Mouse (Mus musculus) cerebellum, adult (tissue): ENCODE measurements around the gene Vip.

Experiments used
- ATAC-seq: cut with Nextera tagmentation; 2 replicates; pipeline ENCODE4 v1.9.2; 2017; ENCODE audit warnings: mild to moderate bottlenecking, moderate library complexity, mixed read lengths; ENCODE audit not compliant: insufficient number of reproducible peaks, low FRiP score, low TSS enrichment

Gene Vip

GRCm38 (mm10) chr10:5639112-5639511, at the start of gene Vip:
Gene Vip, plus strand, starts transcription at chr10:5639218.
- no peak for ATAC-seq

- no peak for ATAC-seq
Observed at GRCm38 (mm10) chr10:5591061-5591460, 48.0 kb upstream of the Vip start.

GRCm38 (mm10) chr10:5591996-5592395, 47.0 kb upstream of the Vip start:
- no peak for ATAC-seq

DNA sequence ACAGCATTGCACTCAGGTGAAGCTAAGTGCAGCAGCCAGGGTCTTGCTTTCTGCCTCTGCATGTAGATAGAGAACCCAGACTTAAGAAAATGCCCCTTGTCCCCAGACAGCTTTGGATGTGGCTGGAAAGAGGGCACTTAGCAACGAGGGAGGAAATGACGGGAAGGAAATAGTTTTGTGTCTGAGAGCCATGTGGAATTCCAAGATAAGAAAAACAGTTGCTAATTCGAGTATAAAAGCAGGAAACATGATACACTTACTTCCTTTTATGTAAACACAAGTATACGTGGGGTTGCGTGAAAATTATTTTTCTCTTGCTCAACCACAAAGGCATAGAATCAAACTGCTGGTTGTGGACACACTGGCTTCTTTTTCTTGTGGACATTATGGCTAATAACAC, 45.6 kb upstream of the Vip start, which contains the start of gene Myct1:
Gene Myct1 (plus strand): TSS at position 312 of the 400 bp plus-strand sequence.
- no peak for ATAC-seq

DNA sequence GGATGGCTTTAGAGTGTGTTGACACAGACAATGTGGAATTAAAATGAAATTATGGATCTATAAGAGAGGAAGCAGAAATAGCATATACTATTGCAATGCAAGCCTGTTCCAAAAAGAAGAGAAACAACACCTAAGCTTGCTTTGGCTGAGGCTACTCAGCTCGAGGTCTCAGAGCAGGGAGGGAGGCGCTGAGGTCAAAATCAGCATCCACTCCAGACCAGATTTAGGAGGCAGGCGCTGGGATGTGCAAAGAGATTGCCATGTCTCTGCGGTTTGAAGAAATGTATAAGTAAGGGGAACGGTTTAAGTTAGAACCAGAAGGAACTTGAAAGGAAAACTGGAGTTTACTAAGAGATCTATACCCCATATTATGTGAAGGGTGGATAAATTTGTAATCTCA, 44.6 kb upstream of the Vip start:
- ATAC-seq: no peak

- ATAC-seq: no peak
Observed at GRCm38 (mm10) chr10:5596559-5596958, 42.5 kb upstream of the Vip start.

GRCm38 (mm10) chr10:5600123-5600522, 38.9 kb upstream of the Vip start:
- ATAC-seq: peak; percentile 68; the same call in 1 of the 2 replicates

DNA sequence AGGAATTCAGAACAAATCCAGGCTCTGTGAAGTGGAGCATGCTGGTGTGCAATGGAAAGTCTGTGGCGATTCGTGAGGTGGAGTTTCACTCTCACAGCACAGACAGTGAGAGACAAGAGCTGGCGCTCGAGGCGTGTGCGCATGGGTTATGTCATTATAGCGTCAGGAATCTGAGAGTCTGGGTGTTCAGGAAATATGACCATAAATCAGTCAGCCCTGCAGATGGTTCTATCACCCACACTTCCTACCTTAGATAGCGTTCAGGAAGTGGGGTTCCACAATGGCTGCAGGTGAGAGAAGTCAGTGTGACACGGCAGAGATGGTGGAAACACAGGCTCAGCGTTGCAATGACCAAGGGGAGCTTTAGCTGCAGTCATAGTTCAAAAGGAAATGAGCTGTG, 35.5 kb upstream of the Vip start:
- ATAC-seq: no peak

GRCm38 (mm10) chr10:5604371-5604770, 34.6 kb upstream of the Vip start:
- no peak for ATAC-seq

DNA sequence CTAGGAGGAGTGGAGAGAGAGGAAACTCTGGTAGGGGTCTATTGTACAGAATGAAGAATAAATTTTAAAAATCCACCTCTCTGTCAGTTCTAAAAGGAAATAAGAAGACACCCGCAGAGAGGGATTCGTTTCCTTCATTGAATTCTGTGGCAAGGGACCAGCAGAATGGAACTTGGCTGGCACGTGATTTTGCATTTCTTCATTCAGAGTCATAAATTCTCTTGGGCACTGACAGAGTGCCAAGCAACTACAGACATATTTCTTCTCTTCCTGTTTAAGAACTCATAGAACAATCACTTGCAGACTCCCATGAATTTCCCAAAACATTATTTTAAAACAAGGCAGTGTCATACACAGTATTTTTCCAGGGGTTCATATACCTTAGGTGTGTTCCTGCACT, 30.1 kb upstream of the Vip start:
- ATAC-seq: no peak

DNA sequence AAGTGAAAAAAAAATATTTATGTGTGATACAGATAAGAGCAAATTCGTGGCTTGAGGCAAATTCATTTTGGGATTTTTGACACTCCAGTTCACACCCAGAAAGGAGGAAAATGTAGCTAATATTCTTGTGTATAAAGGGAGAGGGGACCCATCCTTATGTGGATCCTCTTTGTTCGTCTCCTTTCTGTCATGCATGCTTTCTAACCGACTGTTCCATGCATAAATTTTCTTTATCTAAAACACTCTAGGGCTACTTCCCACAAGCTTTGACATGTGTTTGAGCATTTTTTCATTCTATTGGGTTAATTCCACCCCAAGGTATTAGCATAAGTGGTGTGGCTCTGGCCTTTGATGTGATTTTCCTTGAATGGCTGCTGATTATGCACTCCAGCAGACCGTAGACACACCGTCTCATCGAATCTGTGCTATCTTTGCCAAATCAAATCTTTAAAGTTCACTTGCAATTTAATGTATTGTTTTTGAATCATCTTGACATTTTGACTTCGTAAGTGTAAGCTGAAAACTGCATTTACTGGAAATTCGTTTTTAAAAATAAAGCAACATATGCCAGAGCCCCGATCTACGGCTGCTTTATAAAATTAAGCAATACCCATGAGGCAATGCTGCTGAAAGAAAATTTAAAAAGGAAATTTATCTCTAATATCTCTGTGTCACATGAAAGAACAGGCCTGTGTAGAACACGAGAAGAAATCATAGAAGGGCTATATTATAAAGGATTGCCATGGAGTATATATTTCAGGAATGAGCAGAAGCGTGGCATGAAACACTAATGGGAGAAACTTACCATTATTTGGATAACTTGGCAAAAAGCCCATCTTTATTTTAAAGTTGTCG, 23.6 kb upstream of the Vip start:
- no peak for ATAC-seq

- ATAC-seq: no peak
Observed at GRCm38 (mm10) chr10:5626268-5626667, 12.8 kb upstream of the Vip start.

DNA sequence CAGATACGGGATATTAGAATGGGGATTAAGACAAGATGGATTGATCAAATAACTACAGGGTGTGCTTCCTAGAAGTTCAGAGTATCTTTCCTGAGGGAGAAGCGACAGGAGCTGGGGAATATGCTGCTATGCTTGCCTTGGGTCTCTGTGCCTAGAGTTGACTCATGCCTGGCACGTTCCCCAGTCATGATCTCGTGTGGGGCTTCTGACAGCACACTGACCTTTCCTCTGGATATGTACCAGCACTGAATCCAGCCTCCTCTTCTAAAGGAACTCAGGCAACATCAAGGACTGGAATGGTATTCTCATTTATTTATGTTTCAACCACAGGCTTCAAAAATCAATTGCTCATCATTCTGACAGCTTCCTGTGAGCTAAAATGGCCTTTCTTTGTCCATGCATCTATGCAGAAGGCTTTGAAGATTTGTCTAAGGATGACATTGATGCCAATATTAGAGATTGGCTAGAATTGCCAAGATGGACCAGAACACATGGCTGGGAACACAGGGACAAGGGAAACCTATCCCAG, 5.3 kb upstream of the Vip start:
- ATAC-seq: no peak; the same call in 1 of the 2 replicates

DNA sequence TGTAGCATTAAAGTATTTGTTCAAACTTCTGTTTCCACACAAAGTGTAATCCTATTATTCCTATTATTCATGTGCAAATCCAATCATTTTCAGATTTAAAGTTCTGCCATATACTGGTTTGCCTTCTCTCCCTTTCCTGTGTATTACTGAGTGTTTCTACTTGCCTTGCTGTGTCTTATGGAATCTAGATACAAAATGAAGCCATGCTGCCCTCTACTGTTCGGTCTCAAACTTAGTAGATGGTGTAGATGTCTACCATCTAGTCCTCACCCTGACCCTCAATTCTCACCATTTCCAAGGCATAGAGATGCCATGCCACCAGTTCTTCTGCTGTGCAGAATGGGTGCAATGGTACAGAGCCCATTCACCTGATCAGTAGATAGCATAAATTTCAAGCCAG, 4.7 kb upstream of the Vip start:
- ATAC-seq: peak; percentile 84; the same call in 1 of the 2 replicates

GRCm38 (mm10) chr10:5637322-5637721, 1.7 kb upstream of the Vip start:
- no peak for ATAC-seq

DNA sequence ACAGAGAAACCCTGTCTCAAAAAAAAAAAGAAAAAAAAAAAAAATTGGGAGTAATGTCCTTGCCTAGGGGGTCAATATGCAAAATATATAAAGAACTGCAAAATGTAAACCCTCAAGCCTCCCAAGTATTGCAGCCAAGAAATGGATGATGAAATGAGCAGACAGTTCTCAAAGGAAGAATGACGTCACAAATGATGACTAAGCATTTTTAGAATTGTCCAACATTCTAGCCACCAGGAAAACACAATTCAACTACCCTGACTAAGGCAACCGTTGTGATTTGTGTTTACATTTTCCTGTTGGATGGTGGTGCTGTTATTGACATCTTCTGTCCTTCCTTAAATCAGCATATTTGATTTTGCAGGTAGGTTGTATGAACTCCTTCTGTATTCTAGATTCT, 42.3 kb downstream of the Vip start:
- no peak for ATAC-seq

GRCm38 (mm10) chr10:5685608-5686007, 46.6 kb downstream of the Vip start:
- ATAC-seq: no peak

- ATAC-seq: no peak
Observed at GRCm38 (mm10) chr10:5694351-5694750, 55.3 kb downstream of the Vip start.
